Mouse (Mus musculus) olfactory bulb, adult 2 months (tissue): ENCODE measurements around the gene Znhit1.

Experiments
- CTCF ChIP-seq: fragments of 200-500 bp; IDR thresholded peaks from 2 replicates; pipeline ENCODE4 v1.5.1; 2012; ENCODE audit warnings: low read depth, mild to moderate bottlenecking, low read length, moderate library complexity; ENCODE audit not compliant: insufficient read depth
- POLR2A ChIP-seq: fragments of 200-500 bp; IDR thresholded peaks from 2 replicates; pipeline ENCODE4 v1.6.1; 2012; ENCODE audit warnings: mild to moderate bottlenecking, low read depth, low read length, moderate library complexity; ENCODE audit not compliant: insufficient read depth

DNA sequence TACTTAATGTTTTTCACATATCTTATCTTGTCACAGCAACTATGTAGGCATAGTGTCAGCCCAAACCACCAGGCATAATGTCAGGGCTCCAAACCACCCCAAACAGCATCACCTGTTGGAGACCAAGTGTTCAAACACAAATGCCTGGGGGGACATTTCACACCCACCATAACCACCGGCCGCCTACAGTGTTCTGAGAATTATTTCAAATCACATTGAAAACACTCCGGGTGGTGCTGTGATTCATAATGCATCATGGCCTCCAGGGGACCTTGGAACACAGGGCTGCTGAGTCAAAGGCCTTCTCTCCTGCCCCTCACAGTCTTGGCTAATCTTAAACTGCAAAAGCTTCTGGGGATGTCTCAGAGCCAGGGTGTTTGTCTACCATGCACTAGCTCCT, 28.1 kb upstream of the Znhit1 start:
- TF ChIP-seq CTCF (no peak), POLR2A (no peak)
